Mouse (Mus musculus) mouse trophoblast stem cell (cell line): ENCODE results near the gene Gm14548.
"Not testable (repeated sequence)": the region's sequence is repeated elsewhere in the genome, so short reads cannot be mapped to it uniquely, and the experiment has no call there.

Source experiments
- in situ Hi-C, 2 experiments: fragments of 300-500 bp; cut with MseI, MboI; formaldehyde crosslinking; loops; 2 replicates in 1 of 2; 3 replicates in 1 of 2; pipeline ENCODE4 v1.15.1; 2025

The Gm14548 gene

DNA sequence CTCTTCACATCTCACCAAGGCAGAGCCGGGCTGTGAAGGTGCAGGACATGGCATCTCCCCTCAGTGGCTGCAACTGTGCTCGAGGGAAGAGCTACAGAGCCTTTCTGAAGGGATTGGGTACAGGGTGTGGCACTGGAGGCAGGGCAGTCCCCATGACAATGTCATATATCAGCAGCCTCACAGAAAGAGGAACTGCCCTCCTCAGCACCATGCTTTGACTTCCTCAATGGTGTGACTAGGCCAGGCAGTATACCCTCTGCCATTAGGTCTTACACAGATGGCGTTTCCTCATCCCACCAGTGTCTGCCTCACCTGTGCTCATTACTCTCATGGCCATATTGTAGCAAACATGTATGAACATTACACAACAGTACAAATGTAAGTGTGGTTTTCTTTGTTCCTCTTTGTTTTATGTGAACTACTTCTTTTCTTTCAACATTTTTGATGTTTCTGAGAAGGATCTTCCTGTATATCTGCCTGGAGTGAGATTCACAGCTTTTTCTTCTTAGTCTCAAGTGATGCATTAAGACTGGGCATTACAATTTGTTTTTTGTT, at the start of gene Gm14548:
TSS of gene Gm14548 (minus strand) at position 85 of the 555 bp plus-strand sequence.
- in situ Hi-C loops = not testable (repeated sequence)

DNA sequence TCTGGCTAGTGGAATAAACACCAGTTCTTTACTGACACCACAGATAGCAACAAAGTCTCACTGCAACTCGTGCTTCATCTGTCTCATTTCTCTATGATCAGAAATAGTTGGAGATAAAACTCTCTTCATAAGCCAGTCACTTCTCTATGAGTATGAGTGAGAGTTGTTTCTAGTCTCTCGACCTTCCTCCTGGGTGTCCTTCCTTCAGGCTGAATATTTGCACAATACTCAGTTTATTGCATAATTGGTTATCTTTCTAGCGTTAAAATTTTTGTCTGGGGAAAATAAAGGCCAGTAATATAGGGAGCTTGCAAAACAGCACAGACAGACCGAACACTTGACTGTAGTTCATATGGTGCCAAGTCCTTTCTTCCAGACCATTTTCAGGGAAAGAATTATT, 48.2 kb upstream of the Gm14548 start:
- in situ Hi-C loops = loop anchor here in 1 of 2 experiments (25.0 kb wide), 1 partner anchor 134 kb away; no protein-coding TSS in a partner anchor

DNA sequence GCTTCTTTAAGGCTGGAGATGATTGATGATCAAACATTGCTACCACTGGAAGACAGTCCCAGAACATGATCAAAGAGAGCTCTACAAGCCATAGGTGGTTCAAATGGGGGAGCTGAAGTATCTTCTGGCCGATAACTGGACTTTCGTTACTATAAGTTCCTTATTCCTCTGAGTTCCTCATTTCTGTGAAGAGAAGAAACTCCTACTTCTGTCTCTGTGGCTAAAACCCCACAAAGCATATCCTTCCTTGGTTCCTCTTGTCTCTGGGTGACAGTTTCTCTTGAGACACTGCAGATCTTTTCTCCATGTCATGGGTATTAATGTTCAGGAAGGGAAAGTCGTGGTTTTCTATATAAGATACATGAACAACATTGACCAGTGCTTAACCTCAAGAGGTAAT, 43.0 kb upstream of the Gm14548 start:
- in situ Hi-C loops = loop anchor here in 1 of 2 experiments (25.0 kb wide), 1 partner anchor 129 kb away; no protein-coding TSS in a partner anchor

DNA sequence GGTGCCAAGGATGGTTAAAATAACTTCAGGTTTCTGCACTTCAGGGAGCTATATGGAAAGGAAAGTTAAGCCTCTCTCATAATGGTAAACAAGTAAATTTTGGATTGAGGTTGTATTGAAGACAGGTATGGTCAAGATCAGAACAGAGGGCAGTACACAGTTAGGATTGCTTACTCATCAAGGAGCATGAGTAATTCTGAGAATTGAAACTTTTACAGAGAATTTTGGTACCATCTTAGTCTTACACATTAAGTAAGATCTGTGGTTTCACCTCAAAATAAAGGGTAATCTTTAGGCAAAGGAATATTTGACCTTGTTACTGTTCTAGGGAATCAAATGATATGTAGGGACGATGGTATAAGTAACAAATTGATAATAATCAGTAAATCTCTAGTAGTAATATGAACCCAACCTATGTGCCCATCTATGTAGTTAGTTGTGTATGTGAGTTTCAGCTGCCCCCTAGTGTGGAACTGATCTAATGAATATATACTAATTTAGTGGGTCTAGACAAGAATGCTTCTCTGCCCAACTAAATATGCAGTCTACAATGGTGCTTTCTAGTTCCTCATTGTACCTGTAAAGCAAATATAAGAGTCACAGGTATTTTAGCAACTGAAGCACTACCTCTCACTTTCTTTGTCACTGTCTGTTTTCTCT, 42.1 kb upstream of the Gm14548 start:
- in situ Hi-C loops = loop anchor here in 1 of 2 experiments (25.0 kb wide), 1 partner anchor 128 kb away; no protein-coding TSS in a partner anchor

DNA sequence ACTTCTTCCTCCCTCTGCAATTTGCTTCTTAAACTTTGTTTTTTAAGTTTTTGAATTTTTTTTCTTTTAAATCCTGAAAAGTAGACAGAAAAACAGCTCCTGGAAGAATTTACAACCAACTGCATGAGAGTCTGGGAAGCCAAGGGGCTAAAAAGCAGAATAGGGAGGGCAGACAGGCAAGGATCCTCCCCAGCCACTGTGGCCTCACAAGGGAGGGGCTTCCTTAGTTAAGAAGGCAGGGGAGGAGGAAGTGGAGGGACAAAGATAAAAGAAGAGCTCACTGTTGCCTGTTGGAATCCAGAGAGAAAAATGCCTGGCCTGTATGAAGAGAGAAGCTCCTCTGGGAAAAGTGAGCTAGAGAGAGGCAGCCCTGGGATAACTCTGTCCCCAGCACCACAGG, 37.6 kb upstream of the Gm14548 start:
- in situ Hi-C loops = loop anchor here in 1 of 2 experiments (25.0 kb wide), 1 partner anchor 123 kb away; no protein-coding TSS in a partner anchor

DNA sequence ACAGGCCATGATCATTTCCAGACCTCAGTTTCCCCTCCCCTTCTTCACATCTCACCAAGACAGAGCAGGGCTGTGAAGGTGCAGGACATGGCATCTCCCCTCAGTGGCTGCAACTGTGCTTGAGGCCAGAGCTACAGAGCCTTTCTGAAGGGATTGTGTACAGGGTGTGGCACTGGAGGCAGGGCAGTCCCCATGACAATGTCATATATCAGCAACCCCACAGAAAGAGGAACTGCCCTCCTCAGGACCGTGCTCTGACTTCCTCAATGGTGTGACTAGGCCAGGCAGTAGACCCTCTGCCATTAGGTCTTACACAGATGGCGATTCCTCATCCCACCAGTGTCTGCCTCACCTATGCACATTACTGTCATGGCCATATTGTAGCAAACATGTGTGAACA, 17.5 kb upstream of the Gm14548 start, which contains the start of gene Lilra6:
TSS of gene Lilra6 (minus strand) at position 117 of the 400 bp plus-strand sequence.
- in situ Hi-C loops = loop anchor here in 1 of 2 experiments (25.0 kb wide), 2 partner anchors 103 to 228 kb away; partner anchors contain the start of genes Mboat7, Tmc4 and Tsen34

DNA sequence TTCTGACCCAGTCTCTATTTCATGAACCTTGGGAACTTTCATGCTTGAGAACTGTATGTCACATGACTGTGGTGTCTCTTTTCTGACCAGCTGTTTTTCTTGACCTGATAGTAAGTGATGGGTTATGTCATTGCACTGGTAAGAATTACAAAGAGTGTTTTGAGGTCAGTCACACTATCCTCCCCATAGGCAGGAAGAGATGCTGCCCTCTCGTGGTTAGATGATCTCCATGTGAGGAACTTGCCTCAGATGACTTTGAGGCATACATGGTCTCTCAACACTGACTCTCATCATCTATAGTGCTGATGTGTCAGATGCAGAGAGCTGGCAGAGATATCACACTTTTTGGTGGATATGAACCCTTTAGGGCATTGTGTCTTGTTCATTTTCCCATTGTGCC, 5.8 kb upstream of the Gm14548 start:
- in situ Hi-C loops = loop anchor here (10.0 to 25.0 kb wide), 3 partner anchors 91 to 216 kb away; partner anchors contain the start of genes Mboat7 (in 1 of the 2), Tmc4 (in 1 of the 2) and Tsen34 (in 1 of the 2)

DNA sequence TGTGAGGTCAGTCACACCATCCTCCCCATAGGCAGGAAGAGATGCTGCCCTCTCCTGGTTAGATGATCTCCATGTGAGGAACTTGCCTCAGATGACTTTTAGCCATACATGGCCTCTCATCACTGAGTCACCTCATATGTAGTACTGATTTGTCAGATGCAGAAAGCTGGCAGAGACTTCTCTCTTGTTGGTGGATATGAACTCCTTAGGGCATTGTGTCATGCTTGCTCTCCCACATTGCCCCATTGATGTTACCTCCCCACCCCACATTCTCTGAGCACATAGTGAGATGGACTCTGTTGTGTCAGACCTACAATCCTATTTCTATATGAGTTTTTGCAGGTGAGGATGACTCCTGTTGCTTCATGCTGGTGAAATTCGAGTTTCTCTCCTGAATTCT, 22.9 kb downstream of the Gm14548 start:
- in situ Hi-C loops = not testable (repeated sequence)

DNA sequence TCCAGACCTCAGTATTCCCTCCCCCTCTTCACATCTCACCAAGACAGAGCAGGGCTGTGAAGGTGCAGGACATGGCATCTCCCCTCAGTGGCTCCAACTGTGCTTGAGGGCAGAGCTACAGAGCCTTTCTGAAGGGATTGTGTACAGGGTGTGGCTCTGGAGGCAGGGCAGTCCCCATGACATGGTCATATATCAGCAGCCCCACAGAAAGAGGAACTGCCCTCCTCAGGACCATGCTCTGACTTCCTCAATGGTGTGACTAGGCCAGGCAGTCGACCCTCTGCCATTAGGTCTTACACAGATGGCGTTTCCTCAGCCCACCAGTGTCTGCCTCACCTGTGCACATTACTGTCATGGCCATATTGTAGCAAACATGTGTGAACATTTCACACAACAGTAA, 53.0 kb downstream of the Gm14548 start, which contains the start of gene Pira2:
TSS of gene Pira2 (minus strand) at position 101 of the 400 bp plus-strand sequence.
- in situ Hi-C loops = not testable (repeated sequence)

DNA sequence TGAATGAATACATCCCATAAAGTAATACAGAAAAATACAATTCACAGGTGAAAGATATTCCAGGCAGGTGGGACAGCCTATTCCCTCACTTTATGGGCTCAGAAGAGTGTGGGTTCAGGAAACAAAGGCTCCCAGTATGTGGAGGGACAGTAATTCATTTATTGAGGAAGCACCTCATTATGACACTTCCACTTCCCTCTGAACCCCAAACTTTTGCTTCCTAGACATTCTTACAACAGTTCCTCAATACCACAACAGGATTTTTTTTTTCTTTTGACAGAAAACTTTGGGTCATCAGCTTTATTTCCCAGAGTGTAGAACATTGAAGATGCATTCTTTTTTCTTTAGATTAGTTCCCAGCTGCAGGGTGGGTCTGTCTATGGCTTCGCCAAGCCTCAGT, 60.1 kb downstream of the Gm14548 start:
- in situ Hi-C loops = not testable (repeated sequence)
